Mouse (Mus musculus) testis, adult 2 months (tissue): ENCODE measurements around the gene Ero1l. TPM values are rescaled to one million over a fixed set of nuclear protein-coding genes. Genes with fewer than 3 reads are reported as not detected.
A peak's percentile ranks its signal among the peaks of the same experiment; 100 is the strongest.

ENCODE experiments used
- H3K27ac ChIP-seq: fragments of 200-500 bp; 2 replicates; pipeline ENCODE4 v1.5.1; 2012; ENCODE audit warnings: low read depth, low read length; ENCODE audit not compliant: control insufficient read depth, insufficient read depth
- H3K27me3 ChIP-seq: fragments of 200-500 bp; 2 replicates; pipeline ENCODE4 v1.6.1; 2012; ENCODE audit warnings: mild to moderate bottlenecking, low read length, moderate library complexity; ENCODE audit not compliant: control insufficient read depth, insufficient read depth
- H3K36me3 ChIP-seq: fragments of 200-500 bp; 2 replicates; pipeline ENCODE4 v1.6.1; 2012; ENCODE audit warnings: mild to moderate bottlenecking, low read length; ENCODE audit not compliant: control insufficient read depth, insufficient read depth
- H3K4me1 ChIP-seq: fragments of 200-500 bp; 2 replicates; pipeline ENCODE4 v1.6.1; 2012; ENCODE audit warnings: low read length; ENCODE audit not compliant: control insufficient read depth, insufficient read depth
- H3K4me3 ChIP-seq: fragments of 200-500 bp; 2 replicates; pipeline ENCODE4 v1.5.1; 2012; ENCODE audit warnings: low read depth, mild to moderate bottlenecking, low read length, moderate library complexity, mixed read lengths; ENCODE audit not compliant: control insufficient read depth
- CTCF ChIP-seq: fragments of 200-500 bp; IDR thresholded peaks from 2 replicates; pipeline ENCODE4 v1.5.1; 2012; ENCODE audit warnings: low read depth, mild to moderate bottlenecking, inconsistent platforms, low read length, moderate library complexity; ENCODE audit not compliant: control insufficient read depth, insufficient read depth, insufficient replicate concordance
- POLR2A ChIP-seq: fragments of 200-500 bp; IDR thresholded peaks from 2 replicates; pipeline ENCODE4 v1.6.1; 2012; ENCODE audit warnings: low read depth, mild to moderate bottlenecking, inconsistent platforms, low read length, moderate library complexity; ENCODE audit not compliant: control insufficient read depth
- polyA plus RNA-seq: library from polyadenylated mRNA; depleted of rRNA; stranded (reverse); fragments of >200 nt; gene quantifications from 2 replicates; pipeline ENCODE4 v1.2.3, GENCODE M21; 2012; rRNA removed

The Ero1l gene
- 3.4 and 4.7 TPM in 2 replicates for polyA plus RNA-seq

DNA sequence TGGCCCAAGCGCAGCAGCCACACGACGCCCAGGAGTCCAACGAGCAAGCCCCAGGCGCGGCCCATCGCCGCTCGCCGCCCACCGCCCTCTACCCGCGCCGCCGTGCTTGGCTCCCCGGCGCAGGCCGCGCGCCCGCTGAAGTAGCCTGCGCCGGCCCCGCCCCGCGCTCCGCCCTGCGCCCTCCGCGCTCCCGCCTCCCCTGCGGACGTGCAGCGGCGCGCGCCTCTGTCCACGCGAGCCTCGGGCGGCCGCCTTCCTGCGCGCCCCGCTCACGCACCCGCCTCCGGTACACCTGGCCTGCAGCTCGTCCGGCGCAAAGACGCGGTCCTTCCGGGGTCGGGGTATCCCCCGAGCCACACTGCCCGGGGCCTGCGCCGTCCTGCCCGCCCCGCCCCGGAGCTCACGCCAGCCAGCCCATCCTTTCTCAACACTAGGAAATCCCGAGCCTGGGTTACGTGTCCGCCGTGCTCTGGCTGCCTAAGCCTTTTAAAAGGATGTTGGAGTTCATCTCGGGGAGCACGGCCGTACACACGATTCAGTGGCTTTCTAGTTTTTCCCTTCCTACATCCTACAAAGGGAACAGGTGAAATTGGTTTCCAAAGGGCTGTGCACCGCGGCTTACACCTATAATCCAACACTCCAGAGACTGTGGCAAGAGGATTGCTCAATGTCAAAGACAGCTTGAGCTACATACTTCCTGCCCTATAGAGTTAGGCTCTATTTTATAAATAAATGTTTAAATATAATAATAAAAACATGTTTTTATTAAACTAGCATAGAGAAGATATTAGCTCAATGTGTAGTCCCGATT, at the start of gene Ero1l:
Ero1l (minus strand) TSS at position 346 of the 811 bp plus-strand sequence.
- H3K27ac ChIP-seq = peak within 1 kb of the TSS; percentile 69
- H3K36me3 ChIP-seq = no peaks in the 10 kb centered on the region
- TF ChIP-seq CTCF (no peak), POLR2A (peak; percentile 57)
- no peaks in the 10 kb centered on the region for H3K27me3 ChIP-seq
- H3K4me3 ChIP-seq = peak within 1 kb of the TSS; percentile 95
- peaks cover 6% of the 10 kb centered on the region; the same call in 1 of the 2 replicates for H3K4me1 ChIP-seq

DNA sequence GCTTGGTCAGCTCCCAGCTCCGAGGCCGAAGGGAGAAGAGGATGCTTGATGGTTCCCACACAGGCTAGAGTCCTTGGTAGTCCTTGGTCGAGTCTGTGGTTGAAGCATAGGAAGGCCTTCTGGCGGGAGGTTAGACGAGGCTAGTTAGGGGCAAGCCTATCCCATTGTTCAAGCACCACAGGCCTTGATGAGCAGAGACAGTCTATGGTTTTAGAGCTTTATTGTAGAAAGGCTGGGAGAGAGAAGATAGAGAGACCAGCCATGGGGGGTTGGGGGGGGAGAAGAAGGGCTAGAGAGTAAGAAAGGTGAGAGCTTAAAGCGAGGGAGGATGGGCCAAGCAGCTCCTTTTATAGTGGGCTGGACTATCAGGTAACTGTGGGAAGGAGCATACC, 46.6 kb upstream of the Ero1l start:
- Histone ChIP-seq H3K4me3 (no peak overlapping the region), H3K36me3 (peaks cover 3% of the 10 kb centered on the region; the same call in 1 of the 2 replicates), H3K27ac (no peak overlapping the region), H3K27me3 (no peaks in the 10 kb centered on the region), H3K4me1 (peaks cover 4% of the 10 kb centered on the region)
- TF ChIP-seq POLR2A = no peak
- TF ChIP-seq CTCF = no peak

DNA sequence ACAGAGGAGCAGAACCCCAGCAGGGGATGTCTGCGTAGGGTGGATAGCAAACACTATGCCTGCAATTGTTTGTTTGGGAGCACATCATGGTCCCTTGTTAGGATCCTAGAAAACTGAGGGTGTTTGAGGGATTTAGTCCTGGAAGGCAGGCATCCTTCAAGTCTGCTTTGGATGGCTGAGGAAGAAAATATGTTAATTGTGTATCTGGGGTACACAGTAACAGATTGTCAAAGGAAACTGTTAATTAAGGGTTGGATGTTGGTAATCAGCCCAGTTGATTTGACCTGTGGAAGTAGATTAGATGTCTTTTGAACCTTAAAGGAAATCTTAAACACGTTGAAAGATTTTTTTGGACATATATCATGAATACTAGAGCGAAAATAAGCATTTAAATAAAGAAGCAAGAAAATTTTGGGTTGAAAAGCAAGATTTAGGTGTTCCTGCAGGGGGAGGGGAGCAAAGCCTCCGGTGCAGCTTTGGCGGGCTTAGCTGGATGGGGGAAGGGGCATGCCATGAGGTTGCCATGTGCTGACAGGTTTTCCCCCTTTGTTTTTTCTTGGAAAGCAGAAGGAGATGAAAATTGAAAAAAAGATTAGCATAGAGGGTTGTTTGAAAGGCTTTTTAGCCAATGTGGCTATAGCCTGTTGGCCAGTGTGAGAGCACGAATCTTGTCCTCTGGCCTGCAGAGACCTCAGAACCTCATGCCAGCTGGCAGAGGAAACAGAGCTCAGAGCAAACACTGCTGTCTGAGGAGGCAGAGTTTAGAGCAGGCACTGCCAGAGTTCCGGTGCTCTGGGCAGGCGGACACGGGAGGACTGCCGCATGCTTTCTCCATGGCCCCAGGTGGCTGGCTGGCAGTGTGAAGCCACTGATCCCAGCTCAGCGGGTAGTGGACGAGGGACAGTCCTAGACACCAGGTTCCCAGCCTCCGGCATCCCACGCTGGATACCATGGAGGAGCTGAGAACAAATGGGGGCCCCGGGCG, 45.9 kb upstream of the Ero1l start:
- H3K27me3 ChIP-seq = no peaks in the 10 kb centered on the region
- no peak overlapping the region for H3K27ac ChIP-seq
- H3K4me3 ChIP-seq = no peak overlapping the region
- peaks cover 2% of the 10 kb centered on the region; the same call in 1 of the 2 replicates for H3K36me3 ChIP-seq
- peaks cover 4% of the 10 kb centered on the region for H3K4me1 ChIP-seq
- TF ChIP-seq POLR2A = no peak
- no peak for TF ChIP-seq CTCF

DNA sequence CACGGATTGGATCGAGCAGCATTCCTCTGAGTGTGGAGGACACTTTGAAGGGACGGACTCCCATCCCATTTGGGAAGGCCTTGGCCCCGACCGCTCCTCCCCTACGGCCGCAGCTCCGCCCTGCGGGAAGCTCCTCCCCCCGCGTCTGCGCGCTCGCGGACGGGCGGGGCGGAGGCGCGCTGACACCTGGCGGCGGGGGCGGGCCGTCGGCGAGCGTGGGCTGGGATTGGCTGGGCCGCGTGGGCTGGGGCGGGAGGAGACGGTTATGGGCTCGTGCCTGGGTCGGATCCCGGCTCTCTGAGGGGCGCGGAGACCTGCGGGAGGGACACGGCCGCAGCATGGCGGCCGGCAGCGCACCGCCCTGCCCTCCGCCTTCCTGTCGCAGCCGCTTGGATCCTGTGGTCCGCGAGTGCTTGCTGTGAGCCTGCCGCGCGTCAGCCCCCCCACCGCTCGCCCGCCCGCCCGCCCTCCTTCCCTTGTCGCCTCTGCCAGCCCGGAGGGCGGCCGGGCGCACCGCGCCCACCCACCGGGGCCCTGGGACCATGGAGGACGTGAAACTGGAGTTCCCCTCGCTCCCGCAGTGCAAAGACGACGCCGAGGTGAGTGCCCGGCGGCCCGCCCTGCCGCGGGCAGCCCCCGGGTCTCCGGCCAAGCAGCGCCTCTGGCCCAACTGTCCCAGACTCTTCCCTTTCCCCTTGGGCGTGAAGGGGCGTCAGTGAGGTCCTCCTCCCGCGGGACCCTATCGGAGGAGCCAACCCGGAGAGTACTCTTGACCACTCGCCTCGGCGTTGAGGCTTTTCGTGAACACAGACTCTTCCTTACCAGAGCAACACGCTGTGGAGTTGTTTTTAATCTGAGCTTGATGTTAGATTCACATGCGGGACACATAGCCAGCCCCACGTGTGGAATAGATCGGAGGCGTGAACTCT, 32.6 kb upstream of the Ero1l start, which contains the start of gene Styx:
Styx (plus strand) TSS at position 163 of the 929 bp plus-strand sequence.
- H3K36me3 ChIP-seq = peaks cover 2% of the 10 kb centered on the region
- H3K27ac ChIP-seq = peak within 1 kb of the TSS; percentile 79
- H3K4me1 ChIP-seq = no peaks in the 10 kb centered on the region
- H3K4me3 ChIP-seq = peak within 1 kb of the TSS; percentile 99
- H3K27me3 ChIP-seq = no peaks in the 10 kb centered on the region
- TF ChIP-seq POLR2A (peak; percentile 78), CTCF (no peak)

DNA sequence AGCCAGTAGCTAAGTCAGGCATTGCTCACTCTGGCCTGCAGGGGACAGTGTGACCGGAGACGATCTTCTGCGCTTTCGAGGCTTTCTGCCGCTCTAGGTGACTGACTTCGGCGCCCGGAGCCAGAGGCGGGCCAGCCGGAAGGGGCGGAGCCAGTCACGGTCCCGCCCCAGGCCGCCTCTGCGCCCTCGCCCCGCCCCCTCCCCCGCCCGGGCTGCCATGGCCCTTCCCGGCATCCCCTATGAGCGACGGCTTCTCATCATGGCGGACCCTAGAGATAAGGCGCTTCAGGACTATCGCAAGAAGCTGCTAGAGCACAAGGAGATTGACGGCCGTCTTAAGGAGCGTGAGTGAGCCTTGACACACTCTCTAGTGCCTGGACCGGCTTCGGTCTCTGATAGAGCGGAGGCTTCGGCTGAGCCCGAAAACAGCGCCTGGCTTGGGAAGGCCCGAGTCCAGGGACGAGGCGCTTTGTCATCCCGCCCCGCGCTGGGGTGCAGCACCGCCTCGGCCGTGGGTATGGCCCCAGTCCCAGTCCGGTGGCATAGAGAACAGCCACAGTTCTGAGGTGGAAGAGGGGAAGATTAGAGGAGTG, 11.1 kb upstream of the Ero1l start, which contains the start of gene Psmc6:
Psmc6 (plus strand) TSS at position 200 of the 593 bp plus-strand sequence.
- peak within 1 kb of the TSS; percentile 96 for H3K27ac ChIP-seq
- H3K36me3 ChIP-seq = no peaks in the 10 kb centered on the region; the same call in 1 of the 2 replicates
- H3K27me3 ChIP-seq = no peaks in the 10 kb centered on the region
- H3K4me1 ChIP-seq = peaks cover 3% of the 10 kb centered on the region
- TF ChIP-seq CTCF = peak; percentile 88
- TF ChIP-seq POLR2A = peak; percentile 90
- H3K4me3 ChIP-seq = peak within 1 kb of the TSS; percentile 99

DNA sequence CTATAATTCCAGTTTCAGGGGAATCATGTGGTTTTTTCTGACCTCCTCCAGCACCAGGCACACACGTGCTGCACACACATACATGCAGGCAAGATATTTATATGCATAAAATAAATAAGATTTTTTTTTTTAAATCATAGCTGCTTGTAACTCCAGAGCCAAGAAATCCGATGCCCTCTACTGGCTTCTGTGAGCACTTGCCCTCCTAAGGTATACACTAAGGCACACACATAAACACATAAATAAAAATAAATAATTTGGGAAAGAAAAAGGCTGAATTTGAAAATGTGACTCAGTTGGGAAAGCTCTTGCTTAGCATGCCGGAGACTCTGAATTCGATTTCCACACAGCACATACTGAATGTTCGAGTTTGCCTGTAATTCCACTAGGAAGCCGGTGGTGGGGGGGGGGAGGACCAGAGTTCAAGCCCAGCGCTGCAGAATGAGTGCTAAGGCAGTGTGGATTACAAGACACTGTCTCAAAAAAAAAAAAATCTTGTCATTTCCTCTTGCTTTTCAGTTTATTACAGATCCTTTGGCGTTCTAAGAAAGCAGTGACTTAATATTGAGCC, 10.5 kb upstream of the Ero1l start:
- Histone ChIP-seq H3K27me3 (no peaks in the 10 kb centered on the region), H3K4me3 (peak overlapping the region; percentile 83), H3K36me3 (no peaks in the 10 kb centered on the region; the same call in 1 of the 2 replicates), H3K4me1 (peaks cover 3% of the 10 kb centered on the region), H3K27ac (no peak overlapping the region)
- TF ChIP-seq POLR2A = no peak
- TF ChIP-seq CTCF = no peak
